Mouse (Mus musculus) limb, embryonic 10.5 days (tissue): ENCODE results near the gene Robo1. TPM values are rescaled to one million over a fixed set of nuclear protein-coding genes. Genes with fewer than 3 reads are reported as not detected.

Experiments used
- DNase-seq: peaks from one replicate; pipeline ENCODE4 v3.0.0-alpha.2; 2017; ENCODE audit warnings: low spot score
- H3K27ac ChIP-seq: fragments of 300-500 bp; sonication (generic); 2 replicates; pipeline ENCODE4 v1.5.1; 2016; ENCODE audit warnings: mild to moderate bottlenecking
- H3K27me3 ChIP-seq: fragments of 300-500 bp; sonication (generic); 2 replicates; pipeline ENCODE4 v1.6.1; 2016; ENCODE audit warnings: low read depth, mild to moderate bottlenecking; ENCODE audit not compliant: poor library complexity, severe bottlenecking
- H3K36me3 ChIP-seq: fragments of 300-500 bp; sonication (generic); 2 replicates; pipeline ENCODE4 v1.6.1; 2016; ENCODE audit warnings: mild to moderate bottlenecking, moderate library complexity
- H3K4me1 ChIP-seq: fragments of 300-500 bp; sonication (generic); 2 replicates; pipeline ENCODE4 v1.6.1; 2016
- H3K4me3 ChIP-seq: fragments of 300-500 bp; sonication (generic); 2 replicates; pipeline ENCODE4 v1.5.1; 2016; ENCODE audit warnings: mild to moderate bottlenecking, moderate library complexity
- H3K9me3 ChIP-seq: fragments of 300-500 bp; sonication (generic); replicated peaks from 2 replicates; pipeline ENCODE4 v1.6.1; 2016; ENCODE audit warnings: mild to moderate bottlenecking
- WGBS: fragments of 180-500 bp; shearing (Covaris S2); methylation state at CpG from one replicate; pipeline ENCODE4 v1.1.7; 2016; 5-methylcytosine and 5-hydroxymethylcytosine counted together
- polyA plus RNA-seq: library from polyadenylated mRNA; unstranded; fragments of >200 nt; fragmentation: Nextera tagmentation; extraction: Ambion mirVana; gene quantifications from 2 replicates; pipeline ENCODE4 v1.2.1, GENCODE M21; 2016

Gene Robo1
- polyA plus RNA-seq = 28.4 and 42.1 TPM in 2 replicates

DNA sequence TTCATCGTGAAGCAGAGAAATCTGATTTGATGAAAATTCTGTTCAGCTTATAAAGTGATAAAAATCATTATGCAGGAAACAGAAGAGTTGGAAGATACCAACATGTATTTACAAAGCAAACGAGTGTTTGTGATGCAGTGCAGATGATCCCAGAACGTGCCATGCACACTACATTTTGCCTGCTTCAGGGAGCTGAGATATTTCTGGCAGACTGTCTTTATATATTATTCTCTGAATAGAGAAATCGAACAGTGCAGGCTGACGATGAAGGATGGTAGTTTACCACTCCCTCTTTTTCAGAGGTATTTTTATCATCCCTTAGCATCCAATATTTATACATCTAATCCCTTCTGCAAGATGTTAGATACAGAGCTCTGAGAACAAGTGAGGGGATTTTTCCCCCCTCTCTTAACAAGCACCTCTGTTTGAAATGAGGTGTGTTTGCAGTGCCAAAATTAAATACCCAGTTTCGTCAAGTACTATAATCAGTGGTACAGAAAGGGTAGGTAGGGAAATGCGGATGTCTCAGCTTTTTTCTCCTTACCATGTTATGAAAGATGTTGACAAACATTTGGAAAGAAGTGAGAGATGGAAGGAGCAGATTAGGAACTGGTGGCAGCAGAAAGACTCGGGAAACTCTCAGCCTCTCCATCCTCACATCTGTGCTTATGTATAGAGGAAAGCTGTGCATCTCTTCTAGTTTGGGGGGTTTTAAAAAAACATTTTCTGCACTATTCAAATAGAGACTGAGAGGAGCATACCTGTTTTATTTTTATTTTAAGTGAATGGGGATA, at the start of gene Robo1:
Robo1 (plus strand) TSS at position 770 of the 794 bp plus-strand sequence.
- WGBS = 88% methylated on average over 8 of the region's 8 CpGs
- Histone ChIP-seq H3K27me3 (no peaks in the 10 kb centered on the region), H3K36me3 (no peaks in the 10 kb centered on the region), H3K9me3 (no peaks in the 10 kb centered on the region), H3K27ac (no peak within 1 kb of the TSS), H3K4me1 (no peaks in the 10 kb centered on the region), H3K4me3 (no peak within 1 kb of the TSS)
- no peak for DNase-seq

DNA sequence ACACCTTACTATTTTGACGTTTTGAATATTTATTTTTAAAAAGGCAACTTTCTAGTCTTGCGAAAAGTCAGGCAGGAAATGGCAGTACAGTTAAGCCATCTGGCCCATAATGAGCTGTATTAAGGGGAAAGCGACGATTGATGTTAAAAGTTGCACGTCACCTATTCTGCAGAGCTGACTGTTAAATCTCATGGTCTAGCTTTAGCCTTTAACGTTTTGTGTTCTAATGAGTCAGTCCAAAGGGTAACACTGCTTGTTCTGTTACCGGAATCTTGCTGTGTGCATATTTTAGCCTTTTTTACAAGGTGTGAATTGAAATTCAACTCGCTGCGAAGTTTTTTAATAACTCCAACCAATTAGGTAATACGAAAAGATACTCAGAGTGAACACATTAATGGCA, 40.3 kb upstream of the Robo1 start:
- no peaks in the 10 kb centered on the region for H3K36me3 ChIP-seq
- 77% methylated on average over 10 of the region's 10 CpGs for WGBS
- H3K4me3 ChIP-seq = no peak overlapping the region
- no peak overlapping the region for H3K27ac ChIP-seq
- peaks cover 4% of the 10 kb centered on the region; the same call in 1 of the 2 replicates for H3K4me1 ChIP-seq
- DNase-seq = no peak
- no peaks in the 10 kb centered on the region for H3K9me3 ChIP-seq
- no peaks in the 10 kb centered on the region for H3K27me3 ChIP-seq

DNA sequence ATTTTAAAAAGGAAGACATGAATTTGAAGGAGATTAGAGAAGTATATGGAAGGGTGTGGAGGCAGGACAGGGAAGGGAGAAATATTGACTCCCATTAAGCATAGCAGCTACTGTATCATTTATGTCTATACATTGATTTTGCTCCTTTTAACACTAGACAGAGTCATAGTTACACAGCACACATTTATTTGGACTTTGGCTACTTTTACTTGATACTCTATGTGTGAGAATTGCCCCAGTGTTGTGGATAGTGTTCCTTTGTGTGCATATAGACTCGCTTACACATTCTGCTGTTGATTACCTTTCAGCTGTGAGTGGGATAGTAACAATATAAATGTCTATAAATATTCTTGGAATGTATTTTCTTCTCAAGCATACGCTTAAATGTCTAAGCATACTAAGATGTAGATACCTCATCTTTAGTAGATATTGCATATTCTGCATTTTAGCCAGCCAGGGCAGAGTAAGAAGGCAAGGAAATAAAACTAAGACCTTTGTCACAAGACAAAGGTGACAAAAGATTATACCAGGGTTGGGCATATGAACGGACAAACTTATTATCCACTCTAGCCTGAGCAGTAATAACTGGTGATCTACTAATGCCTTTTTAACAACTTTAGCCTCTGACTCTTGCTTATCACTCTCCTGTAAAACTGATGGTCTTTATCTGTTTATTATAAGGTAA, 31.6 kb upstream of the Robo1 start:
- 86% methylated on average over 3 of the region's 3 CpGs for WGBS
- Histone ChIP-seq H3K36me3 (no peaks in the 10 kb centered on the region), H3K4me3 (no peak overlapping the region), H3K9me3 (no peaks in the 10 kb centered on the region), H3K27ac (no peak overlapping the region), H3K27me3 (no peaks in the 10 kb centered on the region), H3K4me1 (no peaks in the 10 kb centered on the region; the same call in 1 of the 2 replicates)
- DNase-seq = no peak

DNA sequence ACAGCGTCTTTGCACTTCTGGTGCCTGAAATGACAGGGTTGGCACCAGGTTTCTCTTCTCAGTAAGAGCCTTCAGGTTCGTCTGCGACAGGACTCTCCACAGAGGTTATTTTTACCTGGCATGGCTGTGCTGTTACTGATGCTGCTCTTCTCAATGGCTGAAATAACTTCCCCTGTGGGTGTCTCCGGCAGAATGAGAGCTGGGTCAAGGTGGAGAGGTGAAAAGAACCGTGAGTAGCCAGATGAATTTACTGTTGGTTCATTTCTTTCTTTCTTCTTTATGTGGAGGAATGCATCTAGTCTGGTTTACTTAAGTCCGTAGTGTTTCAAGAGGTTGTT, 194 bp downstream of the Robo1 start:
- Histone ChIP-seq H3K27ac (no peak overlapping the region), H3K36me3 (no peaks in the 10 kb centered on the region), H3K27me3 (no peaks in the 10 kb centered on the region), H3K4me1 (no peaks in the 10 kb centered on the region), H3K9me3 (no peaks in the 10 kb centered on the region), H3K4me3 (no peak overlapping the region)
- DNase-seq = no peak
- WGBS = 76% methylated on average over 6 of the region's 6 CpGs

DNA sequence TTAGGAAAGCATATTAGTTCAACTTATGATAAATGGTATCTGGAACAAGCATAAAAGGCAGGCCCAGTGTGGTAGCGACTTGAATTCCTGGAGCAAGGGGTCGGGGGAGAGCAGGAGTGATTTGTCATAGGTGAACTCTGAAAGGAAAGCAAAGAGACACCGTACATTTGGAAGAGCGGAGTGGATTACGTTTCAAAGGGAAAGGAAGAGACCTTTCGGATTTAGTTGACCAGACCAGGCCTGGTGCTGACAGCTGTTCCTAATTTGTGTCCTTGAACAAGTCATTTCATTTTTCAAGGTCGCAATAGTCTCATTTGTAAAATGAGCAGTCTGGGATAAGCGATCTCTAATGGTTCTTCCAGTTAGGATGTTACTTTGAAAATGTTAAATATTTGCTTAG, 19.2 kb downstream of the Robo1 start:
- DNase-seq = no peak
- no peak overlapping the region for H3K4me3 ChIP-seq
- no peak overlapping the region for H3K27ac ChIP-seq
- 31% methylated on average over 8 of the region's 8 CpGs for WGBS
- H3K36me3 ChIP-seq = no peaks in the 10 kb centered on the region
- H3K9me3 ChIP-seq = no peaks in the 10 kb centered on the region
- peaks cover 5% of the 10 kb centered on the region; the same call in 1 of the 2 replicates for H3K4me1 ChIP-seq
- H3K27me3 ChIP-seq = no peaks in the 10 kb centered on the region

DNA sequence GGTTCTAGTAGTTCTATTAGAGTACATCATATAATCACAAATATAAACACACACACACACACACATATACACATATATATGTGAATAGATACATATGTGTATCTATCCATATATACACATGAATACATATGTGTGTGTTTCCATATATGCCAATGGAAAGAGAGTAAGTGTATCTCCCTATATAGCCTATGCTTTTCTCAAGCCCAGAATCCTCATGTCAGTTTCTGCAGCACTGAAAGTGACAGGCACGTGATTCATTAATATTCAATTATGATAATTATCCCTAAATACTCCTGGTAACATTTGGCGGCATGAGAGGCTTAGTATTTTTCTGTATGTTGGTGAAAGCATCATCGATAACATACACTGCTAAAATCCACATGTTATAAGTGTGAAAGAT, 20.5 kb downstream of the Robo1 start:
- no peak overlapping the region for H3K27ac ChIP-seq
- 83% methylated on average over 3 of the region's 3 CpGs for WGBS

DNA sequence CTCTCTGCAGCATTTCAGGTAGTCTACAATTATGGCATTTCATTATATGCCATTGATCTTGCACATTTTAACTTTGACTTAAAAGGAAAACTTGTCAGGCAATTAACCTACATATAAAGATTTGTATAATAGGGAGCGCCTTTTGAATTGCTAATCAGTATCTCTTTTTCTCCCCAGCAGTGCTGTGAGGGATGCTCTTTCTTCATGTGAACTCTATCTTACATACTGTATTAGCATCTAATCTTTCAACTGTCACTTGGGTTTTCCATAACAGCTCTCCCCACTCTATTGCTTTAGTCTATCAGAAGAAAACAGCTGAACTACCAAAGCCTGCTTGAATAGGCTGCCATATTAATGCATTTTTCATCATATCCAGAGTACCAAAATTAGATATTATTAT, 29.7 kb downstream of the Robo1 start:
- Histone ChIP-seq H3K4me3 (no peak overlapping the region), H3K4me1 (no peaks in the 10 kb centered on the region), H3K36me3 (no peaks in the 10 kb centered on the region), H3K27ac (no peak overlapping the region), H3K27me3 (no peaks in the 10 kb centered on the region), H3K9me3 (no peaks in the 10 kb centered on the region)
- no peak for DNase-seq
- 100% methylated on average over 1 of the region's 1 CpGs for WGBS

More for the DNA sequence above, 20.5 kb downstream of the Robo1 start:
- H3K27me3 ChIP-seq = no peaks in the 10 kb centered on the region
- H3K4me1 ChIP-seq = peaks cover 5% of the 10 kb centered on the region; the same call in 1 of the 2 replicates
- H3K9me3 ChIP-seq = no peaks in the 10 kb centered on the region
- no peaks in the 10 kb centered on the region for H3K36me3 ChIP-seq
- DNase-seq = no peak
- H3K4me3 ChIP-seq = no peak overlapping the region

DNA sequence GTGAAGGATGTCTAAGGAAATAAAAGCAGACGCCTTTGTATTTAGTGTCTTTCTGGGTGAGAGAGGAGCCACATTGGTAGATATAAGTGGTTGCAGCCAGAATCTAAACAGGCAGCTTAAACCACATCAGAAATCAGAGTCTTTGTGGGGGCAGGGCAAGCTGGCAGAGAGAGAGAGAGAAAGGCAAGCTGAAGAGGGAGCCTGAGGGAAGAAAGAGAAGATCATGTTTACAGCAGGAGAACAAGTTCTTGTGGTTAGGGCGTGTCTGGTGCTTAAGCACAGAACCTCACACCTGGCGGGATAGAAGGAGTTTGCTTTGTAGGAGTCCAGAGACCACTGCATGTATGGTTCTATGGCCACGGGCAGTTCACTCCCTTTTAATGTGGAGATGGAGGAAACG, 42.3 kb downstream of the Robo1 start:
- H3K27me3 ChIP-seq = no peaks in the 10 kb centered on the region
- H3K4me1 ChIP-seq = peaks cover 8% of the 10 kb centered on the region; the same call in 1 of the 2 replicates
- WGBS = 75% methylated on average over 5 of the region's 5 CpGs
- no peaks in the 10 kb centered on the region for H3K9me3 ChIP-seq
- H3K27ac ChIP-seq = no peak overlapping the region
- no peak overlapping the region for H3K4me3 ChIP-seq
- H3K36me3 ChIP-seq = no peaks in the 10 kb centered on the region
- no peak for DNase-seq

DNA sequence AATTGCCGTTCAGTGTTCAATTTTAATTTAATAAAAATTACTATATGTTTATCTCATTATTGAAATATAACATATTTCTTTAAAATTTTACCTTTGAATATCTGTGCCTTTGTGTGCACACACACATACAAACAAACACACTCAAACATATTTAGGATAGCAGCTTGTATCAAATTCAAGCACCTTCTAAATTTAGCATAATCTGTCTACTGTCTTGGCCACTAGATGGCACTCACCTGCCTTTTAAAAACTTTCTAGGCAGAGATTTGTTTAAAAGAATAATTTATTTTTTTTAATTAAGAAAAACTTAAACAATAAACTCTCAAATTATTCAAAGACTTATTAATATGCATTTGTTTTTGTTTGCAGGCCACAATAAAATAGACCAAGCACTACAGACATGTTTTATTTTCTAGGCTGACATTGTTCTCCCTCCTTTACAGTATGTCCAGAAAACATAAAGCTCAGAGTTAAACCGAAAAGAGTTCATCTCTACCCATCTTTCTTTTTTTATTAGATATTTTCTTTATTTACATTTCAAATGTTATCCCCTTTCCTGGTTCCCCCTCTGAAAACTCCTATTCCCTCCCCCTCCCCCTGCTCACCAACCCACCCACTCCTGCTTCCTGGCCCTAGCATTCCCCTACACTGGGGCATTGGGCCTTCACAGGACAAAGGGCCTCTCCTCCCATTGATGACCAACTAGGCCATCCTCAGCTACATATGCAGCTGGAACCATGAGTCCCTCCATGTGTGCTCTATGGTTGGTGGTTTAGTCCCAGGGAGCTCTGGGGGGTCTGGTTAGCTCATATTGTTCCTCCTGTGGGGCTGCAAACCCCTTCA, 48.6 kb downstream of the Robo1 start:
- DNase-seq = no peak
- Histone ChIP-seq H3K36me3 (no peaks in the 10 kb centered on the region), H3K27ac (no peak overlapping the region), H3K9me3 (no peaks in the 10 kb centered on the region), H3K4me3 (no peak overlapping the region), H3K27me3 (no peaks in the 10 kb centered on the region), H3K4me1 (0 out of 2 replicates have a peak, but pooled peaks cover 4% of the 10 kb centered on the region)
- WGBS = 88% methylated on average over 2 of the region's 2 CpGs

DNA sequence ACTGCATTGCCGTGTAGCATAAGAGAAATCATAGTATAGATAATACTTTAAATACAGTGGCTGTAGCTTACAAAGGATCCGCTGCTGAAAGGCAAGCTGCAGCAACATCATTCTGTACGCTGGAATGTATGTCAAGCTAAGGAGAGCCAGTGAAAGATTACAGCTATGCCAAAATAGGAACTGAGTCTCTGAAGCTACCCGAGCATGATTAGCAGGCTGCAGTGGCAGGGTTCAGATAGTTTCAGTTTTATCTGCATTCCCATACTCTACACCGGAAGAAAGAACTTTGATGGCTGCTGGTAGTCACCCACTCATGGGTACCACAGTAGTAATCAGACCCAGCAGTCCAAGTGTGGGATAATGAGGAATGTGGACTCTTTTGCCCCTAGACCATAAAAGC, 68.8 kb downstream of the Robo1 start:
- H3K27me3 ChIP-seq = no peaks in the 10 kb centered on the region
- H3K9me3 ChIP-seq = no peaks in the 10 kb centered on the region
- H3K27ac ChIP-seq = no peak overlapping the region
- no peak for DNase-seq
- H3K4me3 ChIP-seq = no peak overlapping the region
- no peaks in the 10 kb centered on the region for H3K4me1 ChIP-seq
- no peaks in the 10 kb centered on the region for H3K36me3 ChIP-seq
- 87% methylated on average over 5 of the region's 5 CpGs for WGBS

DNA sequence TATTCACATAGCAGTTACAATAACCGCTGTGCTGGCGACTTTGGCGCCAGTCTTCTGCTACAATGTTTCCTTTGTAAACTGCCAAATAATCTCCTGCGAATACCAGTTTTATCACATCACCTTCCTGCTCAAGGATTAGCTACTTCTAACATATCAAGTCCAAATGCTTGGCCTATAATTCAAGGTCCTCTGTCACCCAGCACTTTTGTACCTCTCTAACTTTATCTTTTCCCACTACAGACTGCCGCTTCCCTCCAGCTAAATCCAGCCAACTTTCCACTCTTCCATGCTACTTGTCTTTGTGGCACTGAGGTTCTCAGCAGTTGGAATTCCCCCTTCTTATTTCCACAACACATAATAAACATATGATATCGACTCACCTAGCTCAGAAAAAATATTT, 73.7 kb downstream of the Robo1 start:
- DNase-seq = no peak
- H3K4me3 ChIP-seq = no peak overlapping the region
- 95% methylated on average over 6 of the region's 6 CpGs for WGBS
- H3K9me3 ChIP-seq = no peaks in the 10 kb centered on the region
- no peaks in the 10 kb centered on the region for H3K4me1 ChIP-seq
- no peaks in the 10 kb centered on the region for H3K27me3 ChIP-seq
- no peaks in the 10 kb centered on the region for H3K36me3 ChIP-seq
- H3K27ac ChIP-seq = no peak overlapping the region

DNA sequence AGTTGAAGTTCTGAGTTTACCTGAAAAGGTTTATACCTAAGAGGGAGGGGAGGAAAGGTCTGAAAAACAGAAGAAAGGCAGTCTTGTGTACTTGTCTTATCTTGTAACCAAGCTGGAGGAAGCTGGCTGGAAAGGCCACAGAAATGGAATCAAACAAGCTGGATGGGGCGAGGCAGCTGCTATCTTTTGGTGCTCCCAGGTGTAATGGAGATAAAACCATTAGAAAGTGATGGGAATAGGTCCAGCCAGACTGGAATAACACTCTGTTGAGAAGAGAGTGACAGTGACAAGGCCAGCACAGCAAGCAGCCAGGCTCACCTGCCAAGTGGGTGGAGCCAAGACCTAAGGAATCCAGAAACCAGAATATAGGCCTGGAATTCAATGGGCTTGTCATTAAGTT, 75.5 kb downstream of the Robo1 start:
- H3K27ac ChIP-seq = no peak overlapping the region
- no peak overlapping the region for H3K4me3 ChIP-seq
- no peak for DNase-seq
- H3K27me3 ChIP-seq = no peaks in the 10 kb centered on the region
- WGBS = 73% methylated on average over 1 of the region's 1 CpGs
- no peaks in the 10 kb centered on the region for H3K9me3 ChIP-seq
- no peaks in the 10 kb centered on the region for H3K4me1 ChIP-seq
- no peaks in the 10 kb centered on the region for H3K36me3 ChIP-seq

DNA sequence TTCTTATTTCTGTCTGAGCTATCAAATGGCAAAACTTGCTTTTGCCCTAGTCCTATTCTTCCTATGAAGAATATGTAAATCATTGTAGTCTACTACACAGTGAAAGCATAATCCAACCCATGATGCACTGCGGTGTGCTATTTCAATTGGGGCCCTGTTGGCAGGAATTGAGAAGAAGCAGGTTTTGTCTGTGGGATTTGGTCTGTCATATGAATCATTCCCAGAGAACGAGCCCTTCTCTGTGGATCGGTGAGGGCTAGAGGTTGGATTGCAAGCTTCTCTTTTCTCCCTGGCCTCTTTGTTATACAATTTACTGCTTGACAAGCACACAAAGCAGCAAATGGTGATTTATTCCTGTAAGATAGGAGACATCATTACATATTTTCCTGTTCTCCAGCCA, 85.4 kb downstream of the Robo1 start:
- no peaks in the 10 kb centered on the region for H3K27me3 ChIP-seq
- no peak overlapping the region for H3K4me3 ChIP-seq
- 83% methylated on average over 3 of the region's 3 CpGs for WGBS
- no peak for DNase-seq
- no peaks in the 10 kb centered on the region for H3K36me3 ChIP-seq
- no peaks in the 10 kb centered on the region for H3K4me1 ChIP-seq
- H3K27ac ChIP-seq = no peak overlapping the region
- no peaks in the 10 kb centered on the region for H3K9me3 ChIP-seq
